Mouse (Mus musculus) lung, adult 2 months (tissue): ENCODE measurements at regions not wholly inside any gene's neighbourhood (a gene's known extent, or its start where the extent isn't known, plus 50 kb on each side); places are given as distances from the start of the nearest gene placed in this dataset.

ENCODE experiments used
- CTCF ChIP-seq: fragments of 200-500 bp; IDR thresholded peaks from 2 replicates; pipeline ENCODE4 v1.5.1; 2011; ENCODE audit warnings: mild to moderate bottlenecking, low read length, control low read depth; ENCODE audit not compliant: insufficient read depth
- POLR2A ChIP-seq: fragments of 200-500 bp; IDR thresholded peaks from 2 replicates; pipeline ENCODE4 v1.6.1; 2011; ENCODE audit warnings: low read depth, mild to moderate bottlenecking, control low read depth, low read length, borderline replicate concordance; ENCODE audit errors: extremely low read depth

GRCm38 (mm10) chr7:71043789-71044188, 307.5 kb downstream of the Gm10295 start:
- TF ChIP-seq CTCF (no peak), POLR2A (no peak)
